Mouse (Mus musculus): ENCODE measurements around the gene Gm49721. TPM values are rescaled to one million over a fixed set of nuclear protein-coding genes. Genes with fewer than 3 reads are reported as not detected.
"Not testable (repeated sequence)": the region's sequence is repeated elsewhere in the genome, so short reads cannot be mapped to it uniquely, and the experiment has no call there.

Gm49721 gene
- polyA plus RNA-seq, 1 experiment from 2014 or later: not detected

- not testable (repeated sequence) for H3K4me2 ChIP-seq; H3K4me3 ChIP-seq; ATAC-seq (ENCODE audit: insufficient number of reproducible peaks, insufficient read depth, low FRiP score, low TSS enrichment, low read depth); H3K36me3 ChIP-seq; H3K9ac ChIP-seq; H3K27ac ChIP-seq; H3K4me1 ChIP-seq; H3K27me3 ChIP-seq; H3K9me3 ChIP-seq
- WGBS: 55% methylated on average over 7 of the region's 7 CpGs
These were observed 51.5 kb downstream of the Gm49721 start for GRCm38 (mm10) chr17:7030204-7030603.

GRCm38 (mm10) chr17:7030622-7031174 lies 52.0 kb downstream of the Gm49721 start:
- H3K4me2 ChIP-seq: not testable (repeated sequence)

GRCm38 (mm10) chr17:7033192-7034166 lies 54.8 kb downstream of the Gm49721 start:
- H3K9ac ChIP-seq; H3K4me1 ChIP-seq; H3K4me3 ChIP-seq; ATAC-seq (ENCODE audit: insufficient number of reproducible peaks, insufficient read depth, low FRiP score, low TSS enrichment, low read depth); H3K36me3 ChIP-seq; H3K4me2 ChIP-seq; H3K27me3 ChIP-seq; H3K27ac ChIP-seq; H3K9me3 ChIP-seq: not testable (repeated sequence)
- 45% methylated on average over 3 of the region's 17 CpGs for WGBS

More at GRCm38 (mm10) chr17:7030622-7031174, 52.0 kb downstream of the Gm49721 start:
- not testable (repeated sequence) for H3K27me3 ChIP-seq; H3K27ac ChIP-seq; H3K9me3 ChIP-seq; H3K4me1 ChIP-seq; H3K36me3 ChIP-seq; H3K4me3 ChIP-seq; H3K9ac ChIP-seq; ATAC-seq (ENCODE audit: insufficient number of reproducible peaks, insufficient read depth, low FRiP score, low TSS enrichment, low read depth)
- 52% methylated on average over 3 of the region's 6 CpGs for WGBS

- not testable (repeated sequence) for H3K27ac ChIP-seq; H3K9me3 ChIP-seq; H3K4me2 ChIP-seq; H3K27me3 ChIP-seq; H3K36me3 ChIP-seq; ATAC-seq (ENCODE audit: insufficient number of reproducible peaks, insufficient read depth, low FRiP score, low TSS enrichment, low read depth); H3K9ac ChIP-seq; H3K4me1 ChIP-seq; H3K4me3 ChIP-seq
- 72% methylated on average over 2 of the region's 4 CpGs for WGBS
These were observed 90.4 kb downstream of the Gm49721 start for GRCm38 (mm10) chr17:7068997-7069539.

- not testable (repeated sequence) for H3K9me3 ChIP-seq; ATAC-seq (ENCODE audit: insufficient number of reproducible peaks, insufficient read depth, low FRiP score, low TSS enrichment, low read depth); H3K4me1 ChIP-seq; H3K4me3 ChIP-seq; H3K27ac ChIP-seq; H3K9ac ChIP-seq; H3K36me3 ChIP-seq; H3K27me3 ChIP-seq; H3K4me2 ChIP-seq
- 71% methylated on average over 6 of the region's 7 CpGs for WGBS
These were observed 91.0 kb downstream of the Gm49721 start for GRCm38 (mm10) chr17:7069561-7070240.

- not testable (repeated sequence) for H3K4me3 ChIP-seq, H3K36me3 ChIP-seq, H3K27ac ChIP-seq, H3K4me1 ChIP-seq, H3K9ac ChIP-seq, H3K27me3 ChIP-seq, H3K4me2 ChIP-seq, H3K9me3 ChIP-seq
- peak; percentile 33; the same call in 1 of the 2 replicates for ATAC-seq (ENCODE audit: insufficient number of reproducible peaks, insufficient read depth, low FRiP score, low TSS enrichment, low read depth)
- WGBS: 32% methylated on average over 3 of the region's 3 CpGs
These were observed 95.8 kb downstream of the Gm49721 start for GRCm38 (mm10) chr17:7074494-7074893.

- H3K4me1 ChIP-seq; H3K9ac ChIP-seq; H3K9me3 ChIP-seq; H3K36me3 ChIP-seq; H3K4me2 ChIP-seq; H3K27ac ChIP-seq; H3K27me3 ChIP-seq; H3K4me3 ChIP-seq; ATAC-seq (ENCODE audit: insufficient number of reproducible peaks, insufficient read depth, low FRiP score, low TSS enrichment, low read depth): not testable (repeated sequence)
- WGBS: 73% methylated on average over 5 of the region's 6 CpGs
These were observed 96.8 kb downstream of the Gm49721 start for GRCm38 (mm10) chr17:7075519-7075918.

GRCm38 (mm10) chr17:7079558-7079957 lies 100.9 kb downstream of the Gm49721 start:
- H3K9ac ChIP-seq; ATAC-seq (ENCODE audit: insufficient number of reproducible peaks, insufficient read depth, low FRiP score, low TSS enrichment, low read depth); H3K36me3 ChIP-seq; H3K27me3 ChIP-seq; H3K4me1 ChIP-seq; H3K4me3 ChIP-seq; H3K27ac ChIP-seq; H3K9me3 ChIP-seq; H3K4me2 ChIP-seq: not testable (repeated sequence)
- WGBS: 0% methylated on average over 2 of the region's 4 CpGs

- WGBS: 83% methylated on average over 1 of the region's 5 CpGs
These were observed 105.8 kb downstream of the Gm49721 start for GRCm38 (mm10) chr17:7084523-7084922.

GRCm38 (mm10) chr17:7085469-7086168 lies 106.9 kb downstream of the Gm49721 start:
- not testable (repeated sequence) for H3K36me3 ChIP-seq; H3K4me2 ChIP-seq; H3K4me1 ChIP-seq; H3K9ac ChIP-seq; H3K27me3 ChIP-seq; H3K4me3 ChIP-seq; H3K27ac ChIP-seq; H3K9me3 ChIP-seq; ATAC-seq (ENCODE audit: insufficient number of reproducible peaks, insufficient read depth, low FRiP score, low TSS enrichment, low read depth)
- no CpG with 5 or more reads among the region's 12 CpGs for WGBS

More at GRCm38 (mm10) chr17:7084523-7084922, 105.8 kb downstream of the Gm49721 start:
- not testable (repeated sequence) for H3K9ac ChIP-seq; H3K27ac ChIP-seq; H3K36me3 ChIP-seq; H3K4me2 ChIP-seq; H3K9me3 ChIP-seq; H3K4me1 ChIP-seq; H3K27me3 ChIP-seq; ATAC-seq (ENCODE audit: insufficient number of reproducible peaks, insufficient read depth, low FRiP score, low TSS enrichment, low read depth); H3K4me3 ChIP-seq

GRCm38 (mm10) chr17:7086836-7087235 lies 108.1 kb downstream of the Gm49721 start:
- H3K4me2 ChIP-seq; H3K27ac ChIP-seq; H3K4me1 ChIP-seq; H3K9me3 ChIP-seq; H3K4me3 ChIP-seq; H3K9ac ChIP-seq; ATAC-seq (ENCODE audit: insufficient number of reproducible peaks, insufficient read depth, low FRiP score, low TSS enrichment, low read depth); H3K27me3 ChIP-seq; H3K36me3 ChIP-seq: not testable (repeated sequence)
- 71% methylated on average over 6 of the region's 8 CpGs for WGBS

All from embryonic facial prominence, embryonic 13.5 days (tissue).